Mouse (Mus musculus) stomach, embryonic 14.5 days (tissue): ENCODE data around the gene Lpar2. TPM values are rescaled to one million over a fixed set of nuclear protein-coding genes. Genes with fewer than 3 reads are reported as not detected.
A peak's percentile ranks its signal among the peaks of the same experiment; 100 is the strongest.

ENCODE experiments used
- ATAC-seq: fragments of 200-750 bp; cut with Nextera tagmentation; 2 replicates; pipeline ENCODE4 v1.8.0; 2017; ENCODE audit warnings: low read depth, moderate TSS enrichment; ENCODE audit not compliant: insufficient number of reproducible peaks, insufficient read depth, low FRiP score
- H3K27ac ChIP-seq: fragments of 300-500 bp; sonication (generic); 2 replicates; pipeline ENCODE4 v1.5.1; 2014; ENCODE audit warnings: mild to moderate bottlenecking, low read length, moderate library complexity, mixed read lengths
- H3K27me3 ChIP-seq: fragments of 300-500 bp; sonication (generic); 2 replicates; pipeline ENCODE4 v1.6.1; 2014; ENCODE audit warnings: low read length, control low read depth, mixed read lengths; ENCODE audit not compliant: control insufficient read depth, insufficient read depth
- H3K36me3 ChIP-seq: fragments of 300-500 bp; sonication (generic); 2 replicates; pipeline ENCODE4 v1.6.1; 2014; ENCODE audit warnings: mild to moderate bottlenecking, control low read depth, low read length, moderate library complexity, mixed read lengths; ENCODE audit not compliant: control insufficient read depth, insufficient read depth
- H3K4me1 ChIP-seq: fragments of 300-500 bp; sonication (generic); 2 replicates; pipeline ENCODE4 v1.6.1; 2014; ENCODE audit warnings: low read length, control low read depth, mixed read lengths; ENCODE audit not compliant: control insufficient read depth, insufficient read depth
- H3K4me2 ChIP-seq: fragments of 300-500 bp; sonication (generic); replicated peaks from 2 replicates; pipeline ENCODE4 v1.6.1; 2014; ENCODE audit warnings: low read depth, low read length, control low read depth
- H3K4me3 ChIP-seq: fragments of 300-500 bp; sonication (generic); 2 replicates; pipeline ENCODE4 v1.5.1; 2014; ENCODE audit warnings: low read depth, low read length, control low read depth
- H3K9ac ChIP-seq: fragments of 300-500 bp; sonication (generic); replicated peaks from 2 replicates; pipeline ENCODE4 v1.6.1; 2014; ENCODE audit warnings: low read depth, mild to moderate bottlenecking, control low read depth, low read length, moderate library complexity, mixed read lengths
- H3K9me3 ChIP-seq: fragments of 300-500 bp; sonication (generic); 2 replicates; pipeline ENCODE4 v1.6.1; 2016; ENCODE audit warnings: low read depth, low read length, control low read depth; ENCODE audit not compliant: control insufficient read depth
- WGBS: fragments of 180-500 bp; shearing (Covaris S2); extraction: QIAGEN DNeasy Blood & Tissue Kit; methylation state at CpG from one replicate; pipeline ENCODE4 v1.1.7; 2014; 5-methylcytosine and 5-hydroxymethylcytosine counted together
- polyA plus RNA-seq: library from polyadenylated mRNA; unstranded; fragments of >200 nt; fragmentation: Nextera tagmentation; extraction: Ambion mirVana; gene quantifications from 2 replicates; pipeline ENCODE4 v1.2.1, GENCODE M21; 2014

Lpar2 gene
- 1.2 and 1.6 TPM in 2 replicates for polyA plus RNA-seq

DNA sequence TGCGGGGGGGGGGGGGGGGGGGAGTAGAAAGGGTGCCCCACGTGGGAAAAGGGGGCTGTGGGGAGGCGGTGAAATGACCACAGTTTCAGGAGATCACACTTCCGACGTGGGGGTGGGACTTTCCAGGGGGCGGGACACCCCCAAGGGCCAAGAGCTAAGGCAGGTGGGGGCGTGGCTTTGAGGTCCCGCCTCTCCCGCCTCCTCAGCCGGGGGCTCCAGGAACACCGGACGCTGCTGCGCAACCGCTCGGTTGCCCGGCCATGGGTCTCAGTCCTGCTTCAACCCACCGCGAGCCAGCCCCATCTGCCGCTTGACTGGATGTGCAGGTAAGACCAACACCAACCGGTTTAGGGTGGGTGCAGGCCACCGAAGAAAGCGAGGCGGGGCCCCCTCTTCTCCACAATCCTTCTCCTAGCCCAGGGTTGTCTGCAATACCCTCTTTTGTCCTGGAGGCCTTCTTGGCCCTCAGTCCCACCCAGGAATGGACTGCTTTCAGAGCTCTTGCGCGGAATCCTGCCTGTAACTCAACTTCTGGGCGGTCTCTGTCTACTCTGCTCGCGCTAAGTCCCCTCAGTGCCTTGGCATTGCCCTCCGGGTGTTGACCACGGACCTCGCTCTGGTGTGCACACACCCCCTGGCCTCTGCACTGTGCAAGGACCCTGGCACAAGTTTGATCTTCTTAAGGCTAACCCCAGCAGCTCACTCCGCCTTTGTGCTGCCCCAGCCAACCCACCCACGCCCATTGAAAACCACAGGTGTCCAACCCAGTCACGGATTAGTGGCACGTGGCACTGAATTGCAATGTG, at the start of gene Lpar2:
Gene Lpar2 (plus strand): TSS at position 44 of the 806 bp plus-strand sequence.
- peak within 1 kb of the TSS; percentile 58 for H3K9ac ChIP-seq
- H3K36me3 ChIP-seq = peaks cover 9% of the 10 kb centered on the region; the same call in 1 of the 2 replicates
- 2% methylated on average over 32 of the region's 35 CpGs for WGBS
- H3K27ac ChIP-seq = peak within 1 kb of the TSS; percentile 58
- H3K27me3 ChIP-seq = no peaks in the 10 kb centered on the region
- peak within 1 kb of the TSS; percentile 72 for H3K4me2 ChIP-seq
- peak; percentile 86 for ATAC-seq
- peak within 1 kb of the TSS; percentile 57 for H3K4me3 ChIP-seq
- H3K4me1 ChIP-seq = 0 out of 2 replicates have a peak, but pooled peaks cover 4% of the 10 kb centered on the region
- no peaks in the 10 kb centered on the region for H3K9me3 ChIP-seq

DNA sequence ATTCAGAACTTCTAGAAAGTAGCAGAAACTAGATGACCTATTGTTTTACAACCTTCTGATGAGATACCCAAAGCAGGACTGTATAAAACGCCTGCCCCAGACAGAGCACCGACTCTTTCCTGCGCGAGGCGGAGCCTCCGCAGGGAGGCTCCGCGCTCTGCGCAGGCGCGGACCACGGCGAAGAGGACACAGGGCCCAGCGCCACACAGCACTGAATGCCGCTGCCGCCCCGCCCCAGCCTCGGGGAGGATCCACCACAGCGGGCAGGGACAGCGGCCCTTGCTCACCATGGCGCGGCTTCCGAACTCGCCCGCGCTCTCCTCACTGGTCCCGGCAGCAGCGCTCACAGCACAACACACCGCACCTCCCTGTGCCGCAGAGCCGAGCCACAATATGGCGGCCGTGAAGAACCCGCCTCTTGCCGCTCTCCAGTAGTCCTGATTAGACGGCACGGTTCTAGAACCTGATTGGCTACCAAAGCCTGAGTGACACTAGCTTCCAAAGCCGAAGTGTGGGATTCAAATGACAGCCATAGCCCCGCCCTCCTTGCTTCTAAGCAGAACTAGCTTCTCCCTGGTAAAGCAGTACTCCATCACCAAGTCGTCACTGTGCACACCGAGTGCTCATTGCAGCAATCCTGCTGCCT, 47.6 kb upstream of the Lpar2 start, which contains the start of gene Gm20422:
Gene Gm20422 (minus strand): TSS at position 384 of the 646 bp plus-strand sequence.
- peak; percentile 98 for ATAC-seq
- H3K27ac ChIP-seq = peak within 1 kb of the TSS; percentile 99
- H3K4me1 ChIP-seq = peaks cover 6% of the 10 kb centered on the region; the same call in 1 of the 2 replicates
- H3K9me3 ChIP-seq = no peaks in the 10 kb centered on the region
- peaks cover under 1% of the 10 kb centered on the region; the same call in 1 of the 2 replicates for H3K36me3 ChIP-seq
- H3K4me3 ChIP-seq = peak within 1 kb of the TSS; percentile 74
- peak within 1 kb of the TSS; percentile 95 for H3K9ac ChIP-seq
- under 1% methylated on average over 41 of the region's 41 CpGs for WGBS
- H3K4me2 ChIP-seq = peak within 1 kb of the TSS; percentile 71
- no peaks in the 10 kb centered on the region for H3K27me3 ChIP-seq

DNA sequence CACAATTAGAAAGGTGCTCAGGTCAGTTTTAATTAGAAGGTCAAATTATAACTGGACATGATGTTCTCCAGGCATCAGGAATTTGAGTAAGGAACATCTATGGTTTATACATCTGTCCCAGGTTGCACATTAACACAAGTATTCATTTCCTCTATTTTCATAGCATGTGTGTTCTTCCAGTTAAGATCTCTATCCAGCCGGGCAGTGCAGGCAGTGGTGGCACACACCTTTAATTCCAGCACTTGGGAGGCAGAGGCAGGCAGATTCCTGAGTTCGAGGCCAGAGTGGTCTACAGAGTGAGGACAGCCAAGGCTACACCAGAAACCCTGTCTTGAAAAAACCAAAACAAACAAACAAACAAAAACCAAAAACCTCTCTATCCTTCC, 47.1 kb upstream of the Lpar2 start:
- H3K9me3 ChIP-seq = no peaks in the 10 kb centered on the region
- H3K36me3 ChIP-seq = no peaks in the 10 kb centered on the region
- WGBS = 52% methylated on average over 2 of the region's 2 CpGs
- no peak for ATAC-seq
- peak overlapping the region; percentile 74 for H3K4me3 ChIP-seq
- H3K4me1 ChIP-seq = peaks cover 6% of the 10 kb centered on the region; the same call in 1 of the 2 replicates
- no peaks in the 10 kb centered on the region for H3K27me3 ChIP-seq
- no peak overlapping the region for H3K9ac ChIP-seq
- no peak overlapping the region for H3K27ac ChIP-seq
- peak overlapping the region; percentile 29; the same call in 1 of the 2 replicates for H3K4me2 ChIP-seq

DNA sequence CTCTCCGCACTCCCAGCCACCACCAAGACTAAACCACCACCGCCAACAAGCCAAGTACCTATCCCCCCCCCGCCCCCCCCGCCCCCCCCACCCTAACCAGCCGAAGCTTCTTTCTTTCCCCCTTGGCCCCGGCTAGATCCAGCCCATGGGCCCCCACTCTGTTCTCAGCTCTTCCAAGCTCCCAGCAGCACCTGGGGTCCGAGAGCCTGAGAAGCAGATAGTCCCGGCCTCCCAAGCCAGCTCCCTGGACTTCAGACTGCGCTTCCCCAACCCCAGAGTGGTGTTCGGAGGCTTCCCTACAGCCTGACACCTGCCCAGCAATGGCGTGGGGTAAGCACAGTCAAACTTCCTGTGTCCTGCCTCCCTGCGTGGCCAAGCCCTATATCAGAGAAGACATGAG, 45.1 kb upstream of the Lpar2 start:
- H3K4me2 ChIP-seq = no peak overlapping the region
- ATAC-seq = no peak

DNA sequence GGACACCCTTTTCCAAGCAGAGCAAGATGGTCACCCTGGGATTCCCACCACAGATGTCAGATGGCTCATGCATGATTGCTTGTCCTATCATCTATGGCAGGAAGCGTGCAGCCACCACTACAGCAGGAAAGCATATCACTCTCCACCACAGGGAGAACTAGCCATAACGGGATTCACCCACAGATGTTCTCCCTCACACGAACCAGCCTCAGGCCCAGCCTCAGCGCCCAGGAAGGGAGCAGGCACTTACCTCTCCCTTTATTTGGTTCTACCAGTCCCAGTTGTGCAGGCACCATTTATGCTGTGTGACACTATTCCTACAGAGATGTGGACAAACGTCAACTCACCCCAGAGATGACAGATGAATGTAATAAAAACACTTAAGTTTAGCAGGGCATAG, 33.1 kb upstream of the Lpar2 start:
- peaks cover 4% of the 10 kb centered on the region for H3K36me3 ChIP-seq
- no peak for ATAC-seq
- H3K4me1 ChIP-seq = peaks cover 10% of the 10 kb centered on the region
- WGBS = 89% methylated on average over 5 of the region's 5 CpGs
- no peak overlapping the region for H3K9ac ChIP-seq
- no peak overlapping the region for H3K27ac ChIP-seq
- H3K4me2 ChIP-seq = no peak overlapping the region
- H3K4me3 ChIP-seq = no peak overlapping the region
- no peaks in the 10 kb centered on the region for H3K9me3 ChIP-seq
- no peaks in the 10 kb centered on the region for H3K27me3 ChIP-seq

More for the DNA sequence above, 45.1 kb upstream of the Lpar2 start:
- Histone ChIP-seq H3K4me1 (peaks cover 6% of the 10 kb centered on the region; the same call in 1 of the 2 replicates), H3K9ac (no peak overlapping the region), H3K4me3 (no peak overlapping the region), H3K27ac (no peak overlapping the region), H3K9me3 (no peaks in the 10 kb centered on the region), H3K36me3 (no peaks in the 10 kb centered on the region), H3K27me3 (no peaks in the 10 kb centered on the region)
- WGBS = 67% methylated on average over 8 of the region's 12 CpGs

DNA sequence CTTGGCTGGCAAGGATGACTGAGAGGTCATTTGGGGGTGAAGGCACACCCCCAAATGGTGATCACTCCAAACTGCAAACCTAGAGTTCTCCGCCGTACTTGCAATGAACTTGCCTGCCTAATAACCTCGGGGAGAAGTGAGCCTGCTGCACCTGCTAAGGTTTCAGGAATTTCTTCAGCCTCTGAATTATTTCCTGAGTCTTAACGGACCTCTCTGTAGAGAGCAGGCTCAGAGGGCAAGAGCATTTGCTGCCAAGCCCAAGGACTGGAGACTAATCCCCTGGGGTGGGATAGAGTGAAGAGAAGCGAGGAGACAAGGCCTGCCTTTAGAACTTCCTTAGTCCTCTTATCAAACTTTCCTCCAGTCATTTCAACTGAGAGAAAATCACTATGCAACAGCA, 32.5 kb upstream of the Lpar2 start:
- Histone ChIP-seq H3K4me1 (peaks cover 10% of the 10 kb centered on the region), H3K4me3 (peak overlapping the region; percentile 95; the same call in 1 of the 2 replicates), H3K4me2 (0 out of 2 replicates have a peak overlapping the region, but pooled peaks have one; percentile 79), H3K27me3 (no peaks in the 10 kb centered on the region), H3K27ac (no peak overlapping the region), H3K36me3 (peaks cover 9% of the 10 kb centered on the region), H3K9ac (no peak overlapping the region), H3K9me3 (no peaks in the 10 kb centered on the region)
- 65% methylated on average over 5 of the region's 5 CpGs for WGBS
- ATAC-seq = no peak

DNA sequence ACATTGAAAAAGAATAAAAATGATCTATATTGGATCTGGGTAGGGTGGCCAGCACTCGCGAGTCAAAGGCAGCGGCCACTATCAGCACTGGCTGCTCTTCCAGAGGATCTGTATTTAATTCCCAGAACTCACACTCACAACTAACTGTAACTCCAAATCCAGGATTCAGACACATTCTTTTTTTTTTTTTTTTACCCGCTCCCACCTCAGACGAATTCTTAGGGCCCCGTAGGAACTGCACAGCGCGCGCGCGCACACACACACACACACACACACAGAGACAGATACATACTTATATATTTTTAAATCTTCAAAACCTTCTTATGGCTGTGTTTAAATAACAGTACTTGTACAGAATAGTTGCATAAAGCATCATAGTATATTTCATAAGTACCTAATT, 31.9 kb upstream of the Lpar2 start:
- Histone ChIP-seq H3K9ac (peak overlapping the region; percentile 87), H3K4me3 (peak overlapping the region; percentile 95), H3K36me3 (peaks cover 15% of the 10 kb centered on the region), H3K4me2 (peak overlapping the region; percentile 79), H3K9me3 (no peaks in the 10 kb centered on the region), H3K27ac (peak overlapping the region; percentile 66; the same call in 1 of the 2 replicates), H3K4me1 (peaks cover 10% of the 10 kb centered on the region), H3K27me3 (no peaks in the 10 kb centered on the region)
- ATAC-seq = no peak
- WGBS = 27% methylated on average over 11 of the region's 11 CpGs

DNA sequence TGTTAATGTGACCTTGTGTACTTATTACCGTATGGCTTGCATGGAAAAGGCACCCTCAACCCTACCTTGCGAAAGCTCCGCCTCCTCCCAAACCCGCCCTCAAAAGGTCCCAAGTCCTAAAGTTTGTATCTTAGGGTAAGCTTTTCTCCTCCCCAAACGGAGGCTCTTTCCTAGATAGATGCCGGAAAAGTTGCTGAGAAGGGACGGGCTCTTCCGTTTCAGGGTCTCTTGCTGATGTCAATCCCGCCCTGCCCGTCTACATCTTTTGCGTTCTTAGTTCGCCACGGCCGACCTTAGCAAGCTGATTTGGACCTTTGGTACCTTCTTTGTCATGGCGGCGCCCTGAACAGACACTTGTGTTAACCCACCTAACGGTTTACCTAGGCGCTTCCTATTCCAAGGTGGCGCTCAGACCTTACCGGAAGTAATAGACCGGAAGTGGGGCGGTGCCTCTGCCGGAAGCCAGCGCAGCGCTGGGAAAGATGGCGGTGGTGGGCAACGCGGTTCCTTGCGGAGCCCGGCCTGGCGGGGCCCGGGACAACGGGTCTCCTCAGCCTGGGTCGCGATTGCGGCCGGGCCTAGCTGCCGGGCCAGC, 31.4 kb upstream of the Lpar2 start, which contains the start of the genes Atp13a1 and Zfp866:
Gene Atp13a1 (plus strand): TSS at position 391 of the 595 bp plus-strand sequence.
Gene Zfp866 (minus strand): TSS at position 406 of the 595 bp plus-strand sequence.
- H3K9ac ChIP-seq = peak within 1 kb of the TSS; percentile 87
- ATAC-seq = peak; percentile 93
- peaks cover 16% of the 10 kb centered on the region for H3K36me3 ChIP-seq
- H3K4me2 ChIP-seq = peak within 1 kb of the TSS; percentile 79
- H3K4me3 ChIP-seq = peak within 1 kb of the TSS; percentile 95
- H3K4me1 ChIP-seq = peaks cover 10% of the 10 kb centered on the region
- no peaks in the 10 kb centered on the region for H3K27me3 ChIP-seq
- under 1% methylated on average over 38 of the region's 38 CpGs for WGBS
- H3K9me3 ChIP-seq = no peaks in the 10 kb centered on the region
- peak within 1 kb of the TSS; percentile 66 for H3K27ac ChIP-seq
